Mouse (Mus musculus): ENCODE data around the gene Vangl2. TPM values are rescaled to one million over a fixed set of nuclear protein-coding genes. Genes with fewer than 3 reads are reported as not detected.

The Vangl2 gene
- polyA plus RNA-seq, 1 experiment: not detected

DNA sequence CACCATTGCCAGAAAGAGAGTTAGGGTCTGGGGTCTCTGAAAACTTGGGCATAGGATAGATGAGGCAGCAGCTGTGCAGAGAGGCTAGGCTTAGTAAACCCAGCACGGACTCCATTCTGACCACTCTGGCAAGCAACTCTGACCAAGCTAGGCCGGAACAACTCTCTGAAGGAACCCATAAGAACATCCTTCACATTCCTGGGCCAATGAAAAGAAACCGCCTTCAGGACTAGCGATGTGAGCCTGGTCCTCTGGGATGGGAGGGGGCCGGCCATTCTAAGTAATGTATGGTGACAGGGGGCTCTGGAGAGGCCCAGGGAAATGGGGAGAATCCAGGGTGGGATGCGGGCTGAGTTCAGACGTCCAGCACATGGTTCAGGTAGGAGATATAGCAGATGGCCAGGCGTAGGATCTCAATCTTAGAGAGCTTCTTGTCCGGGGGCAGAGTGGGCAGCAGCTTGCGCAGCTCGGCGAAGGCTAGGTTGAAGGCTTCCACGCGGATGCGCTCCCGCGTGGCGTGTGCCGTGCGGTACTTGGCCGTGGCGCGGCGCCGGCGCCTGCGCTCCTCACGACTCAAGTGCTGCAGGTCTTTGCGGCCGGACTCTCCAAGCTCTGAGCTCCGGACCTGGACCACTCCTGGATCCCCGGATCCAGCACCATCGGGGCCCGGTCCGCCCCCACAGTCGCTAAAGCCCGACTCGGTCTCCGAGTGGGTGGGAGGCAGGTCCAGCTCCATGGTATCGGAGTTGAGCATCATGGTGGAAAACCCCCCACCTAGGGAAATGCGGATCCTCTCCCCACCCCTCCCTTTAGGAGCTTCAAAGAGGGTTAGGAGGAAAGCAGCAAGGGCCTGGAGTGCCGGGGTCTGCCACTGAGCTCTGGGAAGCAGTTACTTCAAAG, 25.5 kb upstream of the Vangl2 start:
- peak overlapping the region; percentile 16; the same call in 1 of the 2 replicates for H3K4me3 ChIP-seq (ENCODE audit: insufficient read depth, low read depth, low read length)
- H3K27ac ChIP-seq (replicated peaks; ENCODE audit: low read depth, low read length): no peak overlapping the region
- no peaks in the 10 kb centered on the region for H3K4me1 ChIP-seq (ENCODE audit: control insufficient read depth, insufficient read depth, insufficient read length, low read length)

DNA sequence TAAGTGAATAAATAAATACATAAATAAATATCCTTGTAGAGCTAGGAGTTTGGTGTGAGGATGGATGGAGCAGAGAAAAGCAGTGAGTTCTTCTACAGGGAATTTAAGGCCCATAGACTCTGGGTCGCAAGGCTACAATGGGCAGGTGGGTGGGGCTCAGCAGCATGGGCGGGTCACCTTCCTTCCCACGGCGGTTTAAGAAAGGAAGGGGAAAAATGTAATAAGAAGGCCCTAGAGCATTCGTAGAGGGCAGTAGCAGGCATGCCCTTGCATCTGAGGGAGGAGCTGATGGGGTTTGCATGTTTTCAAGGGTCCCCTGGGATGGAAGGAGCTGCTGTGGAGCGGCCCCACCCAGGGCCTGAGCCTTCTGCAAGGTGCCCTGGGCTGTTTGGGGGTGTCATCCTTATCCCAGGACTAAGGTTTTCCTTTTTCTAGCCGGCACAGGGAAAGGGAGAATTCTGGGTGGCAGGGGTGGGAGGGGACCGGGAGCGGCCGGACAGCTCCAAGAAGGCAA, 24.6 kb upstream of the Vangl2 start:
- no peak overlapping the region for H3K27ac ChIP-seq (replicated peaks; ENCODE audit: low read depth, low read length)
- no peaks in the 10 kb centered on the region for H3K4me1 ChIP-seq (ENCODE audit: control insufficient read depth, insufficient read depth, insufficient read length, low read length)
- no peak overlapping the region for H3K4me3 ChIP-seq (ENCODE audit: insufficient read depth, low read depth, low read length)

DNA sequence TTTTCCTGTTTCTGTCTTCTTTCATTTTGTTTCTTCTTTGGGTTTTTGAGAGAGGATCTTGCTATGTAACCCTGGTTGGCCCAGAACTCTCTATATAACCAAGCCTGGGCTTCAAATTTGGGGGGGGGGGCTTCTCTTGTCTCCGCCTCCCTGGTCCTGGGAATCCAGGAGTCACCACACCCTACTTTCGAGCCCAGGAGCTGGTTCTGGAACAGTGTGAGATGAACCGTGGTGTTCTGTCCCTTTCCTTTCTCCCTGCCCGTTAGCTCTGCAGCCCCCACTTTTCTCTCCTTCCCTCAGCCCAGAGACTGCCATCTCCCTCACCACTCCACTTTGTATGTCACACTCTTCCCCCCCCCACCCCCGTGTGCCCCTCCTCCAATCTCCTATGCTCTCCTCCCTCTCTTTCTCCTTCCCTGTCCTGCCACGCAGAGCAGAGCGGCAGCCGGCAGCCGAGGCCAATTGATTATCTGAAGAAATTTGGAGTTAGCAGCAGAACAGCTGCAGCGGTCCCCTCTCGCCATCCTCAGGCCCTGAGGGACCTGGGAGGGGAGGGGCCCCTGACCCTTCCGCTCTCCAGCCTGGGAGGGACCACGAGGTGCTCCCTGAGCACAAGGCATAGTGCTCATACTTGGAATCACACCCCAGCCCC, 21.0 kb upstream of the Vangl2 start:
- H3K27ac ChIP-seq (replicated peaks; ENCODE audit: low read depth, low read length): no peak overlapping the region
- no peaks in the 10 kb centered on the region for H3K4me1 ChIP-seq (ENCODE audit: control insufficient read depth, insufficient read depth, insufficient read length, low read length)
- H3K4me3 ChIP-seq (ENCODE audit: insufficient read depth, low read depth, low read length): no peak overlapping the region

DNA sequence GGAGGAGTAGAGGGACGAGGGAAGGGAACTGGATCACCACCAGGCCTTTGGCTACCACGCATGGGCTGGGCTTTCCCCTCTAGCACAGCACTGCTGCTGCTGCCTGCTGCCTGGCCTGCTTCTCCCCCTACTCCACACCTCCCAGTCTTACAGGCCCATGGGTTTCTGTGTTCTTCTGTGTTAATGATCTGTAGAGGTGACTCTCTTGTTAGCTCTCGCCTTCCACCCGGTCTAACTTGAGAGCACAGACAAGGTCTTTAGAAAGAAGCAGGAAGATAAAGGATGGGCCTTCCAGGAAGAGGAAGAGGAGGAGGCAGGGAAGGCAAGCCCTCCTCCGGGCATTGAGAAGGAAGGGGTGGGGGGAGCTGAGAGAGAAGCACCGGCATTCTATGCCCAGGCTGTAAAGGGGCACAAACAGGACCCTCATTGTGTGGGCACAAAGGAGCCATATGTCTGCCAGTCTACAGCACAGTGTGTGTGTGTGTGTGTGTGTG, 20.0 kb upstream of the Vangl2 start:
- H3K4me3 ChIP-seq (ENCODE audit: insufficient read depth, low read depth, low read length): peak overlapping the region; percentile 55
- H3K27ac ChIP-seq (replicated peaks; ENCODE audit: low read depth, low read length): no peak overlapping the region; the same call in 1 of the 2 replicates
- H3K4me1 ChIP-seq (ENCODE audit: control insufficient read depth, insufficient read depth, insufficient read length, low read length): no peaks in the 10 kb centered on the region

DNA sequence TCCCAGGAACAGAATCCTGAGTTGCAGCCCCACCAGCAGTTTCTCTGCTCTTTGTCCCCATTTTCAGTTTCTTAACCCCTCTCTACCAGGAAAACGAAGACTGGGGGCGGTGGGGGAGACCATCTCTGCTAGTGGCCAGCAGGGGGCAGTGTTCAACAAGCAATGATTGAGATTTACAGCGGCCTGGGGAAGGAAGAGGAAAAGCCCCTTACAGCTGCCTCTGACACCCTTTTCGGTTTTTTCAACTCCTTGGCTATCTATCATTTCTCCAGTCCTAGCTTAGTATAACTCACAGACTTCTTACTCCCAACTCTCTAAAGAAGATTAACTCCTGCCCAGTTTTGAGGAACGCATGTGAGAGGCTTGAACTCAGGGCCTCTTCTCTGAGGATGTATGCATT, 18.7 kb upstream of the Vangl2 start:
- Histone ChIP-seq H3K4me3 (ENCODE audit: insufficient read depth, low read depth, low read length) (no peak overlapping the region), H3K4me1 (ENCODE audit: control insufficient read depth, insufficient read depth, insufficient read length, low read length) (no peaks in the 10 kb centered on the region), H3K27ac (replicated peaks; ENCODE audit: low read depth, low read length) (no peak overlapping the region)

- Histone ChIP-seq H3K4me1 (ENCODE audit: control insufficient read depth, insufficient read depth, insufficient read length, low read length) (no peaks in the 10 kb centered on the region), H3K4me3 (ENCODE audit: insufficient read depth, low read depth, low read length) (no peak overlapping the region), H3K27ac (replicated peaks; ENCODE audit: low read depth, low read length) (no peak overlapping the region)
These were observed 18.2 kb upstream of the Vangl2 start for GRCm38 (mm10) chr1:172046410-172046809.

DNA sequence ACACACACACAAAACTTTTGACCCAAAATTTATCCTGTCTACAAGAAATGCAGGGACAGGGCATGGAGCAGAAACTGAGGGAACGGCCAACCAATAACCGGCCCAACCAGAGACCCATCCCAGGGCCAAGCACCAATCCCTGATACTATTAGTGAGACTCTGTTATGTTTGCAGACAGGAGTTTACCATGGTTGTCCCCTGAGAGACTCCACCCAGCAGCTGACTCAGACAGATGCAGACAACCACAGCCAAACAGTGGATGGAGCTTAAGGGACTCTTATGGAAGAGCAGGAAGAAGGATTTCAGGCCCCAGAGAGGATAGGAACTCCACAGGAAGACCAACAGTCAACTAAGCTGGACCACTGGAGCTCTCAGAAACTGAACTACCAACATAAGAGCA, 1.7 kb upstream of the Vangl2 start:
- H3K4me1 ChIP-seq (ENCODE audit: control insufficient read depth, insufficient read depth, insufficient read length, low read length): no peaks in the 10 kb centered on the region
- no peak overlapping the region for H3K27ac ChIP-seq (replicated peaks; ENCODE audit: low read depth, low read length)
- H3K4me3 ChIP-seq (ENCODE audit: insufficient read depth, low read depth, low read length): no peak overlapping the region

- no peak overlapping the region for H3K27ac ChIP-seq (replicated peaks; ENCODE audit: low read depth, low read length)
- peak overlapping the region; percentile 51; the same call in 1 of the 2 replicates for H3K4me3 ChIP-seq (ENCODE audit: insufficient read depth, low read depth, low read length)
These were observed 488 bp downstream of the Vangl2 start for GRCm38 (mm10) chr1:172027809-172028102.

GRCm38 (mm10) chr1:172027010-172027808, 1.0 kb downstream of the Vangl2 start:
- H3K4me3 ChIP-seq (ENCODE audit: insufficient read depth, low read depth, low read length): peak overlapping the region; percentile 73
- H3K4me1 ChIP-seq (ENCODE audit: control insufficient read depth, insufficient read depth, insufficient read length, low read length): no peaks in the 10 kb centered on the region
- H3K27ac ChIP-seq (replicated peaks; ENCODE audit: low read depth, low read length): no peak overlapping the region

More at GRCm38 (mm10) chr1:172027809-172028102, 488 bp downstream of the Vangl2 start:
- H3K4me1 ChIP-seq (ENCODE audit: control insufficient read depth, insufficient read depth, insufficient read length, low read length): no peaks in the 10 kb centered on the region

GRCm38 (mm10) chr1:172026201-172026901, 1.9 kb downstream of the Vangl2 start:
- no peaks in the 10 kb centered on the region for H3K4me1 ChIP-seq (ENCODE audit: control insufficient read depth, insufficient read depth, insufficient read length, low read length)
- H3K27ac ChIP-seq (replicated peaks; ENCODE audit: low read depth, low read length): no peak overlapping the region
- H3K4me3 ChIP-seq (ENCODE audit: insufficient read depth, low read depth, low read length): peak overlapping the region; percentile 73

DNA sequence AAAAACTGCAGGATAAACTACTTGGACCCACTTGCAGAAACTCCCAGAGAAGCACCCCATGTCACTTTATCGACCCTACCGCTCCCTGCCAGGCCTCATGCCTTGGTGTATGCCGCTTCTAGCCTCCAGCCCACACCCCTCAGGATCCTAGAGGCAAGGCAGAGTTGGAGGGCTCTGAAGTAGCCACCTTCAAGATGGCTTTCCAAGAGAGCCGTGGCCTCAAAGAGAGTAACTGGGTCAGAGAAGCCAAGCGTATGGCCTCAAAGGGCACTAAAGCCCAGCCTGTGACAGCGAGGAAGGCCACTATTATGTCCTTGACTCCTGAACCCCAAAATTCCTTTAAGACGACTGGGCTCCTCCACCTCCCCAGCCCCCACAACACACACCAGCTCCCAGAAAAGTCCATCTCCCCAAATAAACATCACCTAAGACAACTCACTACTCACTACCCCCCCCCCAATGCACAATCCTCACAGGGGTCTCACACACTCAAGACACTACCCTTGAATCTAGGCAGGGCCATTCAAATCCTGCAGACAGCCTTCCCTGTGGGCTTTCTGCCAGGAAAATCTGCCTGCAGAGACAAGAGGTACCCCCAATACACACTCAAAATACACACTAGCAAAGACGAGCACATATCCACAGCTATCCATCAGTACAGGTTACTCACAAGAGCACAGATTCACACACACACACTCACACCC, 2.9 kb downstream of the Vangl2 start:
- no peak overlapping the region for H3K27ac ChIP-seq (replicated peaks; ENCODE audit: low read depth, low read length)
- H3K4me1 ChIP-seq (ENCODE audit: control insufficient read depth, insufficient read depth, insufficient read length, low read length): no peaks in the 10 kb centered on the region
- no peak overlapping the region for H3K4me3 ChIP-seq (ENCODE audit: insufficient read depth, low read depth, low read length)

DNA sequence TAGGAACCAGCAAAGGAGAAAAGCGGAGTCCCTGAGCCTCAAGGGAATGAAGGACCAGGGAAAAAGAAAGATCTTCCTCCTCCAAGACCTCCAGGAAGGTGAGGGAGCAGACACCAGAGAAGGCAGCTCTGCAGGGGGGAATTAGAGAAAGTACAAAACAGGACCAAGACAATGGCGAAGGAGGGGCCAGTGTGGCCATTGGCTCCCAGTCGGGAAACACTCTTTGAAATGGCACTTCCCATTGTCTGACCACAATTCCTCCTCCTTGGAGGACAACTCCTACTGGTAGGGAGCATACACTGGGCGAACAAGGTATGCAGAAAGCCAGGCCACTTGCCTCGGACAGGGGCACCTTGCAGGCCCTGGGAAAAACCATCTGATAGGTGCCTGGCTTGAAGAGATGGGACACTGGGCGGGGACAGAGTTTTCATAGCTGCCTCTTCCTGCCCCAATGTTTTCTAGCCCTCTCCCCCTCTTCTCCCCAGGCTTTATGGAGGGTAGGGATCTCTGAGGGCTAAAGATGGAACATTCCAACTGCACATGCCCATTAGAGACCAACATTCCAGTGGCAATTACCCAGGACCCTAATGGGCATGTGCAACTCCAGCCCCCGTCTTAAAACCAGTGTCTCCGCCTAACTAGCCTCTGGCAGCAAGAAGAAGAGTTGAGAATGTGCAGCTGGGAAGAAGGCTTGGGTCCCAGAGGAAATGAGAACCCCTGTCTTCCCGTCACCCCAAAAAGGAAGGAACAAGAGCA, 3.9 kb downstream of the Vangl2 start:
- H3K4me3 ChIP-seq (ENCODE audit: insufficient read depth, low read depth, low read length): no peak overlapping the region
- H3K4me1 ChIP-seq (ENCODE audit: control insufficient read depth, insufficient read depth, insufficient read length, low read length): no peaks in the 10 kb centered on the region
- no peak overlapping the region for H3K27ac ChIP-seq (replicated peaks; ENCODE audit: low read depth, low read length)

GRCm38 (mm10) chr1:172019863-172020521, 8.3 kb downstream of the Vangl2 start:
- no peak overlapping the region for H3K4me3 ChIP-seq (ENCODE audit: insufficient read depth, low read depth, low read length)
- no peak overlapping the region for H3K27ac ChIP-seq (replicated peaks; ENCODE audit: low read depth, low read length)
- no peaks in the 10 kb centered on the region for H3K4me1 ChIP-seq (ENCODE audit: control insufficient read depth, insufficient read depth, insufficient read length, low read length)
